Mouse (Mus musculus) MEL (cell line): ENCODE results near the gene Fgfr2.

ENCODE experiments used
- BHLHE40 ChIP-seq: IDR thresholded peaks from 2 replicates; pipeline ENCODE4 v1.6.1; 2012; ENCODE audit warnings: low read depth, mild to moderate bottlenecking, inconsistent platforms, low read length, improper control_type of control experiment, borderline replicate concordance
- CTCF ChIP-seq, 3 experiments: IDR thresholded peaks in 2 of 3; conservative IDR thresholded peaks in 1 of 3; 2 replicates each; pipeline ENCODE4 v1.5.1; 2011 to 2012; ENCODE audit warnings: low read length in 3 of 3, low read depth in 2 of 3, mild to moderate bottlenecking in 2 of 3, improper control_type of control experiment in 1 of 3, inconsistent platforms in 1 of 3, mixed read lengths in 1 of 3, moderate library complexity in 1 of 3; ENCODE audit not compliant: control insufficient read depth in 1 of 3, insufficient read depth in 1 of 3, poor library complexity in 1 of 3, severe bottlenecking in 1 of 3
- E2F4 ChIP-seq: IDR thresholded peaks from 2 replicates; pipeline ENCODE4 v1.6.1; 2011; ENCODE audit warnings: low read depth, low read length, improper control_type of control experiment, borderline replicate concordance
- EP300 ChIP-seq, 2 experiments: IDR thresholded peaks; 2 replicates each; pipeline ENCODE4 v1.6.1; 2011; ENCODE audit warnings: improper control_type of control experiment in 2 of 2, low read length in 2 of 2, low read depth in 1 of 2, mild to moderate bottlenecking in 1 of 2
- ETS1 ChIP-seq: IDR thresholded peaks from 2 replicates; pipeline ENCODE4 v1.6.1; 2012; ENCODE audit warnings: low read depth, mild to moderate bottlenecking, inconsistent platforms, low read length, improper control_type of control experiment, moderate library complexity
- GATA1 ChIP-seq: IDR thresholded peaks from 2 replicates; pipeline ENCODE4 v1.6.1; 2011; ENCODE audit warnings: low read depth, low read length, improper control_type of control experiment
- MAX ChIP-seq: IDR thresholded peaks from 2 replicates; pipeline ENCODE4 v1.6.1; 2011; ENCODE audit warnings: low read length, improper control_type of control experiment
- NRF1 ChIP-seq: IDR thresholded peaks from 2 replicates; pipeline ENCODE4 v1.6.1; 2014; ENCODE audit warnings: low read depth, mild to moderate bottlenecking, inconsistent platforms, low read length, improper control_type of control experiment, moderate library complexity; ENCODE audit not compliant: poor library complexity, insufficient read depth, severe bottlenecking
- POLR2A ChIP-seq, 2 experiments: IDR thresholded peaks; 2 replicates each; pipeline ENCODE4 v1.6.1; 2011 to 2012; ENCODE audit warnings: low read length in 2 of 2, mild to moderate bottlenecking in 2 of 2, control low read depth in 1 of 2, improper control_type of control experiment in 1 of 2, low read depth in 1 of 2, moderate library complexity in 1 of 2; ENCODE audit not compliant: control insufficient read depth in 1 of 2, insufficient read depth in 1 of 2, poor library complexity in 1 of 2
- POLR2AphosphoS2 ChIP-seq: IDR thresholded peaks from 2 replicates; pipeline ENCODE4 v1.6.1; 2011; ENCODE audit warnings: low read length, improper control_type of control experiment
- TAL1 ChIP-seq: IDR thresholded peaks from 2 replicates; pipeline ENCODE4 v1.6.1; 2012; ENCODE audit warnings: mild to moderate bottlenecking, inconsistent platforms, low read length, moderate library complexity, mixed read lengths
- USF1 ChIP-seq: IDR thresholded peaks from 2 replicates; pipeline ENCODE4 v1.6.1; 2014; ENCODE audit warnings: low read depth, mild to moderate bottlenecking, inconsistent platforms, low read length, improper control_type of control experiment, moderate library complexity
- ZC3H11A ChIP-seq: IDR thresholded peaks from 2 replicates; pipeline ENCODE4 v1.6.1; 2012; ENCODE audit warnings: low read depth, mild to moderate bottlenecking, inconsistent platforms, low read length, improper control_type of control experiment

DNA sequence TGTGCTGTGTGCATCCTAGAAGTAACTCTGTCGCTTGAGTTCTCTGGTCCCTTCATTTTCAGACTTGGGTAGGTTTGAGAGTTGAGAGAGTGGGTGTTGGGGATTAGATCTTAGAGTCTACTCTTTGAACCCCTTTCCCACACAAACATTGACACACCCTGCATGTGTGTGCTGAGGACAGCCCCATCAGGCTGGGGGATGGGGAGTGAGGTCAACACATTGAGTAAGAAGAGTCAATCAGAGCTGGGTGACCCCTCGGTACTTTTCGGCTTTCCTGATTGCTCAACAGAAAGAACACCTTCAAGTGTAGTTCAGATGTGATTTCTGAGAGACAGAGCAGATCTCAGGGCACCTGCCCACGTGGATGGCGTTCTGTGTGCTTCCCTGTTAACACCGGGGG lies 2406.2 kb downstream of the Fgfr2 start:
- no peak for TF ChIP-seq E2F4
- no peak for TF ChIP-seq CTCF (IDR thresholded peaks at IDR 0.05 in 2 of 3, conservative IDR thresholded peaks at IDR 0.05 in 1 of 3; ENCODE audit: control insufficient read depth in 1 of 3, insufficient read depth in 1 of 3, low read depth in 2 of 3, low read length in 3 of 3, poor library complexity in 1 of 3, severe bottlenecking in 1 of 3)
- TF ChIP-seq POLR2A (IDR thresholded peaks at IDR 0.05; ENCODE audit: control insufficient read depth in 1 of 2, insufficient read depth in 1 of 2, low read depth in 1 of 2, low read length in 2 of 2, poor library complexity in 1 of 2), result no peak
- no peak for TF ChIP-seq GATA1
- TF ChIP-seq USF1, result no peak
- no peak for TF ChIP-seq ETS1
- TF ChIP-seq TAL1, result no peak
- TF ChIP-seq MAX, result no peak
- no peak for TF ChIP-seq EP300 (IDR thresholded peaks at IDR 0.05; ENCODE audit: low read depth in 1 of 2, low read length in 2 of 2)
- TF ChIP-seq POLR2AphosphoS2, result no peak
- TF ChIP-seq ZC3H11A, result no peak
- no peak for TF ChIP-seq BHLHE40
- no peak for TF ChIP-seq NRF1
